Mouse (Mus musculus): ENCODE measurements around the gene Sln.

DNA sequence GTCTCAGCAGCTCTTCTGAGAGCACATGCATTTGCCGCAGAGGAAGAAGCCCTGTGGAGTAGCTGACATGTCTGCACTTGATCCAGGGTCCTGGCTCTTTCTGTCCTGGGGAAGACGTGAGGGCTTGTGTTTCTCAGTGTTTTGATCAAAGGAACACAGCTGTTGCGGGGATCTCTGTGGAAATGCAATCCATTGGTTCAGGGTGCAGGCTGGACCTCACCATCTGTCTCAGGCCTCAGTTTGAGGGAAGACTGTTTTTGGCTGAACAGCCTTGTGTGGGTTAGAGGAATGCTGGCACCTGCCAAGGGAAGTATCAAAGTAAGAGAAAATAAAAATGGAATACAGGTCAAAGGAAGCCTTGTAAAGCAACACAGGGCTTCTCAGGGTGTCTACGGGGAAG lies 14.0 kb upstream of the Sln start:
- TF ChIP-seq GATA1 (IDR thresholded peaks at IDR 0.05; ENCODE audit: borderline replicate concordance, low read length) (no peak), FLI1 (IDR thresholded peaks at IDR 0.05; ENCODE audit: low read length) (no peak)

Measured in megakaryocyte, embryonic 14.5 days (primary cell).